Mouse (Mus musculus): ENCODE results near the gene Cenps. TPM values are rescaled to one million over a fixed set of nuclear protein-coding genes. Genes with fewer than 3 reads are reported as not detected.

The Cenps gene
- polyA plus RNA-seq, 1 experiment from 2014 or later, result 53.1 TPM

DNA sequence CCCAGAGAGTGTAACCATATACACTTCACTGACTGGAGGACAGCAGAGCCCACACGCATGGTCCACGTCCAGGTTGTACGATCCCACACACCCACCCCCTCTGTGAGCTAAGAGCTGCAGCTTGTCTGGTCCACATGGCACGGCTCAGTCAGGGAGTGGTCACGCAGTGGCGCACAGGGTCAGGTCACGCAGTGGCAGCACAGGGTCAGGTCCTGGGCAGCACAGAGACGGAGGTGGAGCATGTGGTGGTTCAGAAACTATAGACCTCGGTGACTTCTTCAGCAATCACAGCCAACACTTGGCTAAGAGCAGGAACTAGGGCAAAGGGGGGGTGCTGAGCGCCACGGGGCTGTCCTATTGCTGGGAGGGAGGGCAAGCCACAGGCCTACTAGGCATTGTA lies 12.8 kb upstream of the Cenps start:
- Histone ChIP-seq H3K4me3 (ENCODE audit: low read depth, low read length) (no peak overlapping the region), H3K36me3 (ENCODE audit: control insufficient read depth, insufficient read depth, low read length) (peaks cover 45% of the 10 kb centered on the region), H3K4me1 (ENCODE audit: control insufficient read depth, insufficient read depth, low read length) (no peaks in the 10 kb centered on the region), H3K9ac (ENCODE audit: low read length) (no peak overlapping the region), H3K27me3 (ENCODE audit: control insufficient read depth, insufficient read depth, low read length) (no peaks in the 10 kb centered on the region), H3K4me2 (no peak overlapping the region), H3K9me3 (ENCODE audit: control insufficient read depth, low read length) (no peaks in the 10 kb centered on the region), H3K27ac (ENCODE audit: low read depth, low read length) (no peak overlapping the region)
- peak; percentile 64 for DNase-seq (ENCODE audit: low spot score, missing footprints)
- 82% methylated on average over 11 of the region's 11 CpGs for WGBS
- no peak for ATAC-seq (ENCODE audit: low FRiP score)

DNA sequence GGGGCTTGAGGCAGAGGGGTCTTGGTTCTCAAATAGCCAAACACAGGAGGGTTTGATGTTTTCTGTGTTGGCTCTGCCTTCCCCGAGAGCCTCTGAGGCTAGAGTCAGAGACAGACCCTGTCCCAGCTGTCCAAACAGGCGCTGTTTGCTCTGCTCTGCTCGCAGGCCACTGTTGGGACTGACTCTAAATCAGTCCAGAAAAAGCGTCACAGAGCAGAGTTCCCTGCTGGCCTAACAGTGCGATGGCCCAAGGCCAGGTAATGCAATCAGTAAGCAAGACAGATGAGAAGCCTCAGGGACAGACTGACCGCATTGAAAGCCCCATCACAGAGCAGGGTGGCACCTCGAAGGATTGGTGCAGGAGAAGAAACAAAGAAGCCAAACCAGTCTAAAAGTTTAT lies 12.2 kb upstream of the Cenps start:
- WGBS, result 76% methylated on average over 7 of the region's 7 CpGs
- H3K27me3 ChIP-seq (ENCODE audit: control insufficient read depth, insufficient read depth, low read length), result no peaks in the 10 kb centered on the region
- no peak overlapping the region for H3K4me3 ChIP-seq (ENCODE audit: low read depth, low read length)
- no peak overlapping the region for H3K9ac ChIP-seq (ENCODE audit: low read length)
- no peak overlapping the region for H3K27ac ChIP-seq (ENCODE audit: low read depth, low read length)
- H3K4me1 ChIP-seq (ENCODE audit: control insufficient read depth, insufficient read depth, low read length), result peaks cover 1% of the 10 kb centered on the region; the same call in 1 of the 2 replicates
- no peak overlapping the region for H3K4me2 ChIP-seq
- DNase-seq (ENCODE audit: low spot score, missing footprints), result peak; percentile 69
- peaks cover 39% of the 10 kb centered on the region for H3K36me3 ChIP-seq (ENCODE audit: control insufficient read depth, insufficient read depth, low read length)
- ATAC-seq (ENCODE audit: low FRiP score), result no peak
- H3K9me3 ChIP-seq (ENCODE audit: control insufficient read depth, low read length), result no peaks in the 10 kb centered on the region

DNA sequence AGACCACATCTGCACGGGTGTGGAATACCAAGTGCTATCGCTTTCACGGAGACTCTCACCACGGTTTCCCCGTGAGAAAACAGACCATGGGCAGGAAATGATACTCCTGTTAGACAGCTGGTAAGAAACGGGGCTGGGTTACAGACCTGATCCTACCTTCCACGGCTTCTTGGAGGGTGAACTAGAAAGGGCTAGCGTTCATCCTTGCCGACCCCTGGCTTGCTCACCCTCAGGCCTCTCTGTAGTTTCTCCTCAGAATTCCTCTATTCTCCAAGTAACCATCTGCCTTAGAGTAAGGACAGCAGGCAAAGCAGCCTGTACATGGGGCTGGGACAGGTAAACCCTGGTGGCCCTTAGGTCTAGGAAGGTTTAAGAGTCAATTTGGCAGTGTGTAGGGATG lies 11.8 kb upstream of the Cenps start:
- ATAC-seq (ENCODE audit: low FRiP score) (no peak), DNase-seq (ENCODE audit: low spot score, missing footprints) (peak; percentile 64)
- H3K4me2 ChIP-seq, result no peak overlapping the region
- WGBS, result 83% methylated on average over 9 of the region's 9 CpGs
- no peak overlapping the region for H3K9ac ChIP-seq (ENCODE audit: low read length)
- no peak overlapping the region for H3K4me3 ChIP-seq (ENCODE audit: low read depth, low read length)
- H3K27me3 ChIP-seq (ENCODE audit: control insufficient read depth, insufficient read depth, low read length), result no peaks in the 10 kb centered on the region
- peaks cover 36% of the 10 kb centered on the region for H3K36me3 ChIP-seq (ENCODE audit: control insufficient read depth, insufficient read depth, low read length)
- no peak overlapping the region for H3K27ac ChIP-seq (ENCODE audit: low read depth, low read length)
- H3K4me1 ChIP-seq (ENCODE audit: control insufficient read depth, insufficient read depth, low read length), result peaks cover 3% of the 10 kb centered on the region; the same call in 1 of the 2 replicates
- no peaks in the 10 kb centered on the region for H3K9me3 ChIP-seq (ENCODE audit: control insufficient read depth, low read length)

DNA sequence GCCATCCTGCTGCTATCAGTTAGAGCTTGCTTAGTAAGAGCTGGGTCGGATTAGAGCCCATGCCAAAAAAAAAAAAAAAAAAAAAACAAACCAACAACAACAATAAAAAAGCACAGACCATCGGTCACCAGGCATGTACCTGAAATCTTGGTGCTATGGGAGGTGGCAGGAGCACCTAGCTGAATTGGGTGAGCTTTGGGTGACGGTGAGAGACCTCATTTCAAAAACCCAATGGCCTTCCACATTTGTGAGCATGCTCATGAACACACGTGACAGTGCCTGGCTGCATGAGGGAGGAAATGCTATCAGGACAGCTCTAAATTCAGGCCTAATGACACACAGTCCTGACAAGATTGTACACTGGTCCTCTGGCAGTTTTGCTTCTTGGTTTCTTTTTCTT lies 10.7 kb upstream of the Cenps start:
- H3K9ac ChIP-seq (ENCODE audit: low read length), result no peak overlapping the region
- no peaks in the 10 kb centered on the region for H3K9me3 ChIP-seq (ENCODE audit: control insufficient read depth, low read length)
- no peaks in the 10 kb centered on the region for H3K27me3 ChIP-seq (ENCODE audit: control insufficient read depth, insufficient read depth, low read length)
- H3K36me3 ChIP-seq (ENCODE audit: control insufficient read depth, insufficient read depth, low read length), result peaks cover 27% of the 10 kb centered on the region
- H3K4me3 ChIP-seq (ENCODE audit: low read depth, low read length), result no peak overlapping the region
- no peak for ATAC-seq (ENCODE audit: low FRiP score)
- no peak overlapping the region for H3K4me2 ChIP-seq
- no peak overlapping the region for H3K27ac ChIP-seq (ENCODE audit: low read depth, low read length)
- DNase-seq (ENCODE audit: low spot score, missing footprints), result peak; percentile 72
- peaks cover 3% of the 10 kb centered on the region; the same call in 1 of the 2 replicates for H3K4me1 ChIP-seq (ENCODE audit: control insufficient read depth, insufficient read depth, low read length)
- WGBS, result 80% methylated on average over 4 of the region's 4 CpGs

DNA sequence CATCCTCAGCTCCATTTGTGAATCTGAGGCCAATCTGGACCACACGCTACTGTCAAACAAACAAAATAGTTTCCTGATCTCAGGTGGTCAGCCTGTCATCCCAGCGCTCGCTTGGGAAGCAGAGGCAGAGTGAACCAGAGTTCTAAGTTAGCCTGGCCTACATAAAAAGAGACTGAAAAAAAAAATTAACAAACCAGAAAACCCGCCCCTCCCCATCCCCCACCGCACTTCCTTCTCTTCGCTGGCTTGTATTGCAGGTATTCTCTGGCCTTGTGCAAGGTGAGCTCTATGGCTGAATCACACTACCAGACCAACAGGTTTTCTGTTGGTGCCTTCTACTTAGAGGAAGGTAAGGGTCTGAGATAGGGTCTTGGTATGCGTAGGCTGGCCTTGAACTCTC lies 10.1 kb upstream of the Cenps start:
- H3K4me2 ChIP-seq, result no peak overlapping the region
- no peak overlapping the region for H3K4me3 ChIP-seq (ENCODE audit: low read depth, low read length)
- H3K9ac ChIP-seq (ENCODE audit: low read length), result no peak overlapping the region
- peaks cover 22% of the 10 kb centered on the region for H3K36me3 ChIP-seq (ENCODE audit: control insufficient read depth, insufficient read depth, low read length)
- no peak overlapping the region for H3K27ac ChIP-seq (ENCODE audit: low read depth, low read length)
- DNase-seq (ENCODE audit: low spot score, missing footprints), result no peak
- WGBS, result 89% methylated on average over 7 of the region's 7 CpGs
- H3K9me3 ChIP-seq (ENCODE audit: control insufficient read depth, low read length), result no peaks in the 10 kb centered on the region
- ATAC-seq (ENCODE audit: low FRiP score), result no peak
- peaks cover 3% of the 10 kb centered on the region; the same call in 1 of the 2 replicates for H3K4me1 ChIP-seq (ENCODE audit: control insufficient read depth, insufficient read depth, low read length)
- no peaks in the 10 kb centered on the region for H3K27me3 ChIP-seq (ENCODE audit: control insufficient read depth, insufficient read depth, low read length)

DNA sequence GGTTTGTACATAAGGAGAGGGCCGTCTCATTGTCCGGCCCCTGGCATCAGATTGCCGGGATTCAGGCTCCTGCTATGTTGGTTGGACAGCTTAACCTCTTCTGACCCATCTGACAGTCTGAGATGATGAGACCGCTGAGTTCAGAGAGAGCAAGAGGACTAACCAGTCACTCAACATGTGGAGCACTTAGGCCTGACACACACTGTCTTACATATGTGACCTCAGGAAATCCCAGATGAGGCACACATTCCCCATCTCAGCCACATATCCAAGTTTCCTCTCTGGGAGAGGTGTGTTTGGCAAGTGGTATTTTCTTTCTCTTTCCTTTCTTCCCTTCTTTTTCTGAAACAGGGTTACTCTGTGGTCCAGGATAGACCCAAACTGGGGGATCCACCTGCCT lies 7.7 kb upstream of the Cenps start:
- Histone ChIP-seq H3K4me2 (no peak overlapping the region), H3K36me3 (ENCODE audit: control insufficient read depth, insufficient read depth, low read length) (peaks cover 2% of the 10 kb centered on the region; the same call in 1 of the 2 replicates), H3K4me1 (ENCODE audit: control insufficient read depth, insufficient read depth, low read length) (peaks cover 3% of the 10 kb centered on the region; the same call in 1 of the 2 replicates), H3K27me3 (ENCODE audit: control insufficient read depth, insufficient read depth, low read length) (no peaks in the 10 kb centered on the region), H3K9ac (ENCODE audit: low read length) (no peak overlapping the region), H3K4me3 (ENCODE audit: low read depth, low read length) (no peak overlapping the region), H3K27ac (ENCODE audit: low read depth, low read length) (no peak overlapping the region), H3K9me3 (ENCODE audit: control insufficient read depth, low read length) (no peaks in the 10 kb centered on the region)
- DNase-seq (ENCODE audit: low spot score, missing footprints) (peak; percentile 85), ATAC-seq (ENCODE audit: low FRiP score) (no peak)
- 73% methylated on average over 4 of the region's 4 CpGs for WGBS

DNA sequence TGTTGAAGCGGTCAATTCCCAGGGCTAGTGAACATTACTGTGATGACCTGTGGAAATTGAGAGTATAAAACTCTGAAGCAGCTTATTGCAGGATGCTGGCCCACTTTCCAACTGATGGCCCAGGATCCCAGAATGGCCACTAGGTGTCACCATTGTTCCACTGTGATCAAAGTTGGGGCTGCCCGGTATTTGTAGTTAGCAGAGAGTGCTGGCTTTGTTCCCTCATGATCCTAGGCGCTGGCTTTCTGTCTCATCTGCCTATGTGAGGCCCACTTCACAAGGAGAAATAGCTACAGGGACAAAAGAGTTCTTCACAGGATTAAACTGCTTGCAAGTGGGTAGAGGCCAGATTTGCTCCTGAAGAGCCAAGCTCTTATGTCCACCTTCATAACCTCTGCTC lies 7.0 kb upstream of the Cenps start:
- H3K4me2 ChIP-seq, result no peak overlapping the region
- DNase-seq (ENCODE audit: low spot score, missing footprints) (peak; percentile 98), ATAC-seq (ENCODE audit: low FRiP score) (peak; percentile 84)
- no peaks in the 10 kb centered on the region for H3K27me3 ChIP-seq (ENCODE audit: control insufficient read depth, insufficient read depth, low read length)
- peak overlapping the region; percentile 38; the same call in 1 of the 2 replicates for H3K9ac ChIP-seq (ENCODE audit: low read length)
- H3K27ac ChIP-seq (ENCODE audit: low read depth, low read length), result no peak overlapping the region
- no peaks in the 10 kb centered on the region for H3K9me3 ChIP-seq (ENCODE audit: control insufficient read depth, low read length)
- H3K4me3 ChIP-seq (ENCODE audit: low read depth, low read length), result no peak overlapping the region
- no peaks in the 10 kb centered on the region for H3K36me3 ChIP-seq (ENCODE audit: control insufficient read depth, insufficient read depth, low read length)
- WGBS, result 3% methylated on average over 3 of the region's 3 CpGs
- H3K4me1 ChIP-seq (ENCODE audit: control insufficient read depth, insufficient read depth, low read length), result peaks cover 3% of the 10 kb centered on the region; the same call in 1 of the 2 replicates

DNA sequence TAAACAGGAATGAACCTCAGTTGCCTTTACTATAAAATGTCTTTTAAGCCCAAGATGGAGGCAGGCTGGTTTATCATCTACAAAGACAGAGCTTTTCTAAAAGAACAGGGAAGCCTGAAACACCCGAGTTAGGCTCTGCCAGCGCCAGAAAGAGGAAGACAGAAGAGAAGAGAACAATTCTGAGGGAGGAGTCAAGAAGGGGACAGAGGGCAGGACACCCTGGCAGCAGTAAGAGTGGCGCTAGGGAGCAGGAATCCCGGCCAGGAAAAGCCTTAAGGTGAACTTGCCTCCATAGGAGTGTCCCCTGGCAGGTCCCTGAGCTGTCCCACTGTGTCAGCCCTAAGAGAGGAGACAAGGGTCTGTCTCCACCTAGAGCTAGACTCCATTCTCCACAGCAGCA lies 6.2 kb upstream of the Cenps start:
- DNase-seq (ENCODE audit: low spot score, missing footprints) (peak; percentile 45), ATAC-seq (ENCODE audit: low FRiP score) (no peak)
- no peak overlapping the region for H3K27ac ChIP-seq (ENCODE audit: low read depth, low read length)
- no peaks in the 10 kb centered on the region for H3K9me3 ChIP-seq (ENCODE audit: control insufficient read depth, low read length)
- H3K4me1 ChIP-seq (ENCODE audit: control insufficient read depth, insufficient read depth, low read length), result peaks cover 3% of the 10 kb centered on the region; the same call in 1 of the 2 replicates
- H3K4me2 ChIP-seq, result no peak overlapping the region
- WGBS, result 32% methylated on average over 4 of the region's 4 CpGs
- no peak overlapping the region for H3K9ac ChIP-seq (ENCODE audit: low read length)
- no peak overlapping the region for H3K4me3 ChIP-seq (ENCODE audit: low read depth, low read length)
- no peaks in the 10 kb centered on the region for H3K27me3 ChIP-seq (ENCODE audit: control insufficient read depth, insufficient read depth, low read length)
- no peaks in the 10 kb centered on the region for H3K36me3 ChIP-seq (ENCODE audit: control insufficient read depth, insufficient read depth, low read length)

DNA sequence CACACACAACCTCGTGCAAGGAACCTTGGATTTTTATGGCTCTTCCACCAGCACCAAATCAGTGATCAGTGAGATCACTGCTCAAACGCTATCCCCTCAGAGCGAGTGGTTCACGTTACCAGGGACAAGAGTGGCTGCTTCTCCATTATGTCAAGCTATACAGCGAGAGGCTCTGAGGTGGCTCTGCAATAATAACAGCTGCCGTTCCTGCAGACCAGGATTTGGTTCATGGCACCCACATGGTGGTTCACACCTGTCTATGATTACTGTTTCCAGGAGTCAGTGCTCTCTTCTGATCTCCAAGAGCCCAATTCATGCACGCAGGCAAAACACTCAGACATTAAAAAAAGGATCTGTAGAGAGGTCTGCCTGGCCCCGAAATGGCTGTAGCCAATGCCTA lies 1.1 kb upstream of the Cenps start:
- no peak overlapping the region for H3K27ac ChIP-seq (ENCODE audit: low read depth, low read length)
- no peak overlapping the region for H3K4me2 ChIP-seq
- no peaks in the 10 kb centered on the region for H3K27me3 ChIP-seq (ENCODE audit: control insufficient read depth, insufficient read depth, low read length)
- H3K4me1 ChIP-seq (ENCODE audit: control insufficient read depth, insufficient read depth, low read length), result peaks cover 6% of the 10 kb centered on the region; the same call in 1 of the 2 replicates
- DNase-seq (ENCODE audit: low spot score, missing footprints), result no peak
- ATAC-seq (ENCODE audit: low FRiP score), result no peak
- H3K9me3 ChIP-seq (ENCODE audit: control insufficient read depth, low read length), result no peaks in the 10 kb centered on the region
- H3K36me3 ChIP-seq (ENCODE audit: control insufficient read depth, insufficient read depth, low read length), result no peaks in the 10 kb centered on the region
- 88% methylated on average over 8 of the region's 8 CpGs for WGBS
- no peak overlapping the region for H3K4me3 ChIP-seq (ENCODE audit: low read depth, low read length)
- H3K9ac ChIP-seq (ENCODE audit: low read length), result no peak overlapping the region

Measured in midbrain, embryonic 11.5 days (tissue).